Mouse (Mus musculus) monocyte, adult 2 months (primary cell): ENCODE data around the gene Phf21a.

Experiments used
- DNase-seq, 2 experiments: peaks; one replicate each; pipeline ENCODE4 v3.0.0; 2022; ENCODE audit warnings: low spot score in 2 of 2, low read depth in 1 of 2

Gene Phf21a

GRCm38 (mm10) chr2:92221431-92221830 is 128.5 kb downstream of the Phf21a start:
- DNase-seq: no peak

- DNase-seq: no peak
Observed at GRCm38 (mm10) chr2:92225592-92225991, 132.7 kb downstream of the Phf21a start.

- no peak for DNase-seq
Observed at GRCm38 (mm10) chr2:92229973-92230372, 137.1 kb downstream of the Phf21a start.

GRCm38 (mm10) chr2:92231706-92232105 is 138.8 kb downstream of the Phf21a start:
- no peak for DNase-seq

- DNase-seq: no peak
Observed at GRCm38 (mm10) chr2:92234768-92235332, 141.9 kb downstream of the Phf21a start.

GRCm38 (mm10) chr2:92240299-92240698 is 147.4 kb downstream of the Phf21a start:
- DNase-seq: no peak

- no peak for DNase-seq
Observed at GRCm38 (mm10) chr2:92240816-92241215, 147.9 kb downstream of the Phf21a start.

GRCm38 (mm10) chr2:92241317-92241716 is 148.4 kb downstream of the Phf21a start:
- no peak for DNase-seq

GRCm38 (mm10) chr2:92246112-92246511 is 153.2 kb downstream of the Phf21a start:
- no peak for DNase-seq

GRCm38 (mm10) chr2:92247711-92248110 is 154.8 kb downstream of the Phf21a start:
- no peak for DNase-seq

- no peak for DNase-seq
Observed at GRCm38 (mm10) chr2:92250472-92250871, 157.6 kb downstream of the Phf21a start.

- DNase-seq: no peak
Observed at GRCm38 (mm10) chr2:92253777-92254176, 160.9 kb downstream of the Phf21a start.

GRCm38 (mm10) chr2:92256141-92256540 is 163.2 kb downstream of the Phf21a start:
- DNase-seq: no peak

GRCm38 (mm10) chr2:92257372-92257956 is 164.5 kb downstream of the Phf21a start:
- no peak for DNase-seq

- DNase-seq: no peak
Observed at GRCm38 (mm10) chr2:92259924-92260323, 167.0 kb downstream of the Phf21a start.

- DNase-seq: no peak
Observed at GRCm38 (mm10) chr2:92266100-92266617, 173.2 kb downstream of the Phf21a start.

- DNase-seq: no peak
Observed at GRCm38 (mm10) chr2:92269227-92269626, 176.3 kb downstream of the Phf21a start.

- DNase-seq: no peak
Observed at GRCm38 (mm10) chr2:92272510-92272909, 179.6 kb downstream of the Phf21a start.

GRCm38 (mm10) chr2:92273101-92273801 is 180.3 kb downstream of the Phf21a start:
- no peak for DNase-seq

- no peak for DNase-seq
Observed at GRCm38 (mm10) chr2:92273802-92274183, 180.9 kb downstream of the Phf21a start.

- DNase-seq: no peak
Observed at GRCm38 (mm10) chr2:92277787-92278186, 184.9 kb downstream of the Phf21a start.

GRCm38 (mm10) chr2:92278663-92279062 is 185.7 kb downstream of the Phf21a start:
- DNase-seq: no peak
